Mouse (Mus musculus) limb, embryonic 15.5 days (tissue): ENCODE measurements around the gene Rreb1. TPM values are rescaled to one million over a fixed set of nuclear protein-coding genes. Genes with fewer than 3 reads are reported as not detected.

Source experiments
- ATAC-seq: fragments of 200-750 bp; cut with Nextera tagmentation; 2 replicates; pipeline ENCODE4 v1.8.0; 2017; ENCODE audit warnings: low read depth, moderate TSS enrichment; ENCODE audit not compliant: insufficient number of reproducible peaks, low FRiP score, low TSS enrichment
- H3K27ac ChIP-seq: fragments of 300-500 bp; sonication (generic); 2 replicates; pipeline ENCODE4 v1.5.1; 2015; ENCODE audit warnings: moderate library complexity, mild to moderate bottlenecking, inconsistent platforms
- H3K27me3 ChIP-seq: fragments of 300-500 bp; sonication (generic); 2 replicates; pipeline ENCODE4 v1.6.1; 2015; ENCODE audit warnings: inconsistent platforms
- H3K36me3 ChIP-seq: fragments of 300-500 bp; sonication (generic); 2 replicates; pipeline ENCODE4 v1.6.1; 2015; ENCODE audit warnings: inconsistent platforms
- H3K4me1 ChIP-seq: fragments of 300-500 bp; sonication (generic); 2 replicates; pipeline ENCODE4 v1.6.1; 2015; ENCODE audit warnings: inconsistent platforms
- H3K4me2 ChIP-seq: fragments of 300-500 bp; sonication (generic); 2 replicates; pipeline ENCODE4 v1.6.1; 2015; ENCODE audit warnings: mild to moderate bottlenecking, inconsistent platforms
- H3K4me3 ChIP-seq: fragments of 300-500 bp; sonication (generic); 2 replicates; pipeline ENCODE4 v1.5.1; 2015; ENCODE audit warnings: mild to moderate bottlenecking, inconsistent platforms
- H3K9ac ChIP-seq: fragments of 300-500 bp; sonication (generic); 2 replicates; pipeline ENCODE4 v1.6.1; 2015; ENCODE audit warnings: inconsistent platforms
- H3K9me3 ChIP-seq: fragments of 300-500 bp; sonication (generic); 2 replicates; pipeline ENCODE4 v1.6.1; 2016; ENCODE audit warnings: inconsistent platforms
- WGBS: fragments of 180-500 bp; shearing (Covaris S2); methylation state at CpG from one replicate; pipeline ENCODE4 v1.1.7; 2015; 5-methylcytosine and 5-hydroxymethylcytosine counted together
- polyA plus RNA-seq: library from polyadenylated mRNA; unstranded; fragments of >200 nt; fragmentation: Nextera tagmentation; extraction: Ambion mirVana; gene quantifications from 2 replicates; pipeline ENCODE4 v1.2.1, GENCODE M21; 2015

Gene Rreb1
- polyA plus RNA-seq, 1 experiment from 2014 or later: 13.5 TPM

DNA sequence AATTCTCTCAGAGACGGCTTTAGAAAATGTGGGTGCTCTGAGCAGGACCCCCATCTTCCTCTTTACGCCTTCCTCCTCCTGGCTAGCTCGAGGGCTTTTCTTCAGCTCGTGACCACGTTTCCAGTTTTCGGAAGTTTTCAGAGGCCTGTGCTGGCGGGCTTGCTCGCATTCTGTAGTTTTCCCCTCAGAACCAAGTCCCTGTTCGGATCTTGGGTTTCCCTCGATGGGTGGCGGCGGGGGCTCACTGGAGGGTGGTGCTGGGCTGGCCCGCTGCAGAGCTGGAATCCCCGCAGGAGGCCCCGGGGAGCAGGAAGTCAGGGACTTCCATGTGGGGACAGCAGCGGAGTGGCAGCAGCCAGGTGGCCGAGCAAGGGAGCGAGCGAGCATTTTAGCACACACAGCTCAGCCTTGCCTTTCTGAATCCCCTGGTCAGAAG, 79.9 kb downstream of the Rreb1 start:
- no peaks in the 10 kb centered on the region for H3K36me3 ChIP-seq
- WGBS: 2% methylated on average over 19 of the region's 19 CpGs
- peak overlapping the region; percentile 92 for H3K4me2 ChIP-seq
- H3K4me3 ChIP-seq: peak overlapping the region; percentile 64
- H3K27ac ChIP-seq: peak overlapping the region; percentile 79
- no peaks in the 10 kb centered on the region for H3K27me3 ChIP-seq
- no peaks in the 10 kb centered on the region for H3K9me3 ChIP-seq
- ATAC-seq: peak; percentile 15; the same call in 1 of the 2 replicates
- peaks cover 56% of the 10 kb centered on the region for H3K4me1 ChIP-seq
- H3K9ac ChIP-seq: peak overlapping the region; percentile 51

DNA sequence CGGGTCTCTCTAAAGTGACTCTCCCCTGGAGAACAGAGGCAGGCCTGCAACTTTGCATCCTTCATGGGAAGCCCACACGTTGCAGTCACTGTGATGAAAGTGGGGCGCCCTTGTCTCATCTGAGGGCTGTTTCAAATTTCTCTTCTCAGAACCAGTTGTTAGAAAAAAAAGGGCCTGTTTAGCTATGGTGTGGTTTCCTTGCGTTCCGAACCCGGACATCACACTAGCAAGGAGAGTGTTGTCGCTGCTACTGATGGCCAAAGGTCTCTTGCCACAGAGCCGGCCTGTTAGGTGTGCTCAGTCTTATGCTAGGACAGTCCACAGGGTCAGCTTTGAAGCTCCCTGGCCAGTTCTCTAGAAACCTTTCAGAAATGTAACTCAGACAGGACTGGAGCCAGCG, 80.3 kb downstream of the Rreb1 start:
- Histone ChIP-seq H3K9ac (peak overlapping the region; percentile 51), H3K4me3 (peak overlapping the region; percentile 64), H3K4me1 (peaks cover 60% of the 10 kb centered on the region), H3K4me2 (peak overlapping the region; percentile 92), H3K36me3 (no peaks in the 10 kb centered on the region), H3K27me3 (no peaks in the 10 kb centered on the region), H3K9me3 (no peaks in the 10 kb centered on the region), H3K27ac (peak overlapping the region; percentile 79)
- 42% methylated on average over 9 of the region's 9 CpGs for WGBS
- ATAC-seq: no peak

DNA sequence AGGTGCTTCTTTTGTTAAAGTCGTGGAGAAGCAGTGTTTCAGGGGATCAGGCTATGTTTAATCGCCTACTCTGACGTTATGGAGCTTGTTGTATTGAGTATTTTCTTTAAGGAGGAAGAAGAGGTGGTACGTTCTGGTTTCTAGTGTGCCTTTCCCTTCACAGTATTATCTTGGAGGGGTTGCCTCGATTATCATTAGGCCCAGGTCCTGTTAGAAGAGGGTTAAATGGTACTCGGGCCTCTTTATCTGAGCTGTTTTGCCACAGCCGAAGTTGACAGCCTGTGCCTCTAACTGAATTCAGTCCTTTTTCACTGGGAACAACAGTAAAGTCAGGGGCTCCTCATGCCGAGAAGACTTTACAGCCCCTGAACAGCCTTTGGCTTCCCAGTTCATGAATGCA, 81.6 kb downstream of the Rreb1 start:
- H3K9me3 ChIP-seq: no peaks in the 10 kb centered on the region
- no peak overlapping the region for H3K4me3 ChIP-seq
- no peak overlapping the region for H3K9ac ChIP-seq
- H3K27ac ChIP-seq: peak overlapping the region; percentile 30; the same call in 1 of the 2 replicates
- H3K27me3 ChIP-seq: no peaks in the 10 kb centered on the region
- no peak overlapping the region for H3K4me2 ChIP-seq
- peaks cover 50% of the 10 kb centered on the region for H3K4me1 ChIP-seq
- WGBS: 64% methylated on average over 8 of the region's 8 CpGs
- H3K36me3 ChIP-seq: no peaks in the 10 kb centered on the region
- no peak for ATAC-seq

DNA sequence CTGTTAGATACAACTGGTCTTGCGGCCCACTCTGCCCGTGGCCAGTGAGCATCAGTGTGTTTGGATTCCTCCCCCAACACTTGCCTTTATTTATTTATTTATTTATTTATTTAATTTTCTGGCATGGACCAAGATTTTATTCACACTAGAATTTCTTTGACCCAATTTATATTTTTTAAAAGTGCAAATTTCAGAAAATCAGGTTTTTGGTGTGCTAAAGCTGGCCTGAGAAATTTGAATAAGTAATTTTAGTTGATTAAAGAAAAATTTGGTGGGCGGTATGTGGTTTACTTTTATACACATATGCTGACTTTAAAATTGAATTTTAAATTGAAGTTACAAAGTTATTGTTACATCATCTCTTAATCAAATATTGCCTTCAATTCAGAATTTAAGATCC, 82.0 kb downstream of the Rreb1 start:
- H3K27me3 ChIP-seq: no peaks in the 10 kb centered on the region
- no peak overlapping the region for H3K9ac ChIP-seq
- H3K4me3 ChIP-seq: no peak overlapping the region
- ATAC-seq: no peak
- 75% methylated on average over 3 of the region's 3 CpGs for WGBS
- H3K4me1 ChIP-seq: peaks cover 47% of the 10 kb centered on the region
- no peak overlapping the region for H3K27ac ChIP-seq
- no peaks in the 10 kb centered on the region for H3K36me3 ChIP-seq
- no peaks in the 10 kb centered on the region for H3K9me3 ChIP-seq
- no peak overlapping the region for H3K4me2 ChIP-seq

DNA sequence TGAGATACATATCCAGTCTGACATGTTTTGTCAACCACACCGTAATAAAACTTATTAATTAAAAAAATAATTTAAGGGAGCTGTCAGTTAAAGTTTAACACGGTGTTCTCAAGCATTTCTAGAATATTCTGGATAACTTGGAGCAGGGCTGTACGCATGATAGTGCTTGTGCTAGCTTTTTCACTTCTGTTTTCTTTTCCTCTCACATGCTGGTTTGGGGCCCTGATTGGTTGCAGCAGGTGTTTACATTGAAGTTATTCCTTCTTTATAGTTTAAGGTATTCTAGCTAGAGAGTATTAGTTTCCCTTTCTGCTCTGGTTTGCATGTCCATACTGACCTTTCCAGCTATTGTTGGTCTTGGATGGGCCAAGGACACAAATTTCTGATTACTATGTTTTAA, 82.6 kb downstream of the Rreb1 start:
- Histone ChIP-seq H3K36me3 (no peaks in the 10 kb centered on the region), H3K27me3 (no peaks in the 10 kb centered on the region), H3K9ac (no peak overlapping the region), H3K27ac (0 out of 2 replicates have a peak overlapping the region, but pooled peaks have one; percentile 64), H3K4me1 (peaks cover 47% of the 10 kb centered on the region), H3K4me3 (no peak overlapping the region), H3K9me3 (no peaks in the 10 kb centered on the region), H3K4me2 (no peak overlapping the region)
- 71% methylated on average over 3 of the region's 3 CpGs for WGBS
- ATAC-seq: no peak

DNA sequence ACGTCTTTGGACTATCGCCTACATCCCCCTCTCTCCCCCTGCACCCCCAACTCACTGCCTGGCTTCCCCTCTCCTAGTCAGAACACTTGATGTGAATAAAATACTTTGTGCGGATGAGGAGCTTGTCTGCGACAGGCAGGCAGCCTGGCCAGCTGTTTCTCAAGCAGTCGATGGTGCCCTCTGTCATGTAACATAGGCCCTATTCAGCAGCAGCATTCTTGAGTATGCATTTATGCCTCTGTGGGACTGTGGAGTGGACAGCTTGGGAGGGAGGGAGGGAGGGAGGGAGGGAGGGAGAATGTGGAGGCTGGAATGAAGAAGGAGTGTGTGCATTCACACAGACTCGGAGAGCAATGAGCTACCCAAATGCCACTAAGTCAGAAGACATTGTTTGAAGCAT, 84.3 kb downstream of the Rreb1 start:
- Histone ChIP-seq H3K9ac (no peak overlapping the region), H3K36me3 (no peaks in the 10 kb centered on the region), H3K9me3 (no peaks in the 10 kb centered on the region), H3K4me3 (no peak overlapping the region), H3K27ac (peak overlapping the region; percentile 64), H3K4me2 (no peak overlapping the region), H3K27me3 (no peaks in the 10 kb centered on the region), H3K4me1 (peaks cover 56% of the 10 kb centered on the region)
- WGBS: 24% methylated on average over 6 of the region's 6 CpGs
- ATAC-seq: 0 out of 2 replicates have a peak, but pooled peaks have one; percentile 8

DNA sequence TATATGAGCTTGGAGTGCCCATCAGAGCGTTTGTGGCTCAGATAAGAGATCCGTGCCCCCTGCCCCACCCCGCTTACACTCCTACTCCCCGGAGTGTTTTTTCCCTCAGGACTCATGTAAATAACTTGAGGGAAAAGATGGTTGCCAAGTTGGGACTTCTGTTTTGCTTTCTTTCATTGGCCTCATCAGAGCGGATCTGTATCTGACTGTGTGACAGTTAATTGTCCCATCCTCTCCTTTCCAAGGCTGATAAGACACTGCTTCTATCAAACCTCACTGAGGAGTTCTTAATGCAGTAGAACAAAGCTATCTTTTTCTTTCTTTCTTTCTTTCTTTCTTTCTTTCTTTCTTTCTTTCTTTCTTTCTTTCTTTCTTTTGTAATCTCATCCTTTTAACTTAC, 85.4 kb downstream of the Rreb1 start:
- H3K4me2 ChIP-seq: no peak overlapping the region
- WGBS: 82% methylated on average over 5 of the region's 5 CpGs
- no peak overlapping the region for H3K9ac ChIP-seq
- no peaks in the 10 kb centered on the region for H3K36me3 ChIP-seq
- no peak overlapping the region for H3K4me3 ChIP-seq
- H3K27ac ChIP-seq: peak overlapping the region; percentile 66
- H3K4me1 ChIP-seq: peaks cover 50% of the 10 kb centered on the region
- H3K9me3 ChIP-seq: no peaks in the 10 kb centered on the region
- ATAC-seq: no peak
- no peaks in the 10 kb centered on the region for H3K27me3 ChIP-seq

DNA sequence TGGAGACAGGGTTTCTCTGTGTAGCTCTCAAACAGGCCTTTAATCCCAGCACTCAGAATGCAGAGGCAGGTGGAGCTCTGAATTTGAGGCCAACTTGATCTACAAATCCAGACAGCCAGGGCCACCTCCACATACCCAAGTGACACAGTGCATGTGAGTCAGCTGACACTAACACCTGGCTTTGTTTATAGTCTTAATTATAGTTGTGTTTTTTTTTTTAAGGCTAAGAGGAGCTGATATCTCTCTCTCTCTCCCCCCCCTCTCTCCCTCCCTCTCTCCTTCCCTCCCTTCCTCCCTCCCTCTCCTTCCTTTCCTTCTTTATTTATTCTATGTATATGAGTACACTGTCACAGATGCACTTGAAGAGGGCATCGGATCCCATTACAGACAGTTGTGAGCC, 86.5 kb downstream of the Rreb1 start:
- ATAC-seq: no peak
- Histone ChIP-seq H3K36me3 (no peaks in the 10 kb centered on the region), H3K9me3 (no peaks in the 10 kb centered on the region), H3K4me2 (no peak overlapping the region), H3K27me3 (no peaks in the 10 kb centered on the region), H3K4me3 (no peak overlapping the region), H3K4me1 (peaks cover 47% of the 10 kb centered on the region), H3K9ac (no peak overlapping the region), H3K27ac (no peak overlapping the region)
- 83% methylated on average over 1 of the region's 1 CpGs for WGBS

DNA sequence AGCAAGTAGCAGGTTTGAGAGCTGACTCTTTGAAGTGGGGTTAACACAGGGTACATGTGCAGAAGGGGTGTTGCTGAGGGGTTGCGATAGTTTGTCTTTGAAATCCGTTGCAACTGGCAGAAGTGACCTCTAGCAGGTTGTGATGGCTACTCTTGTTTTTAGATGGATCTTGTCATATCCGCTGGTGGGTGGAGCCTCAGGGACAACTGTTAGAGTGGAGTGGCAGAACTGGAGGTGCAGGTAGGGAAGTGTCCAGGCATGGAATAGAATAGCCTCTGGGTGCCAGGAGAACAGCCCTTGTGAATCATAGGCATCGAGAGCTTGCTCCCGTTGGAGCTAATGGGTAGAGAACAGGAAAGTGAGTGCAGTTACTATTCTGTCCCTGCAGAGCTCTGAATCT, 88.1 kb downstream of the Rreb1 start:
- no peak overlapping the region for H3K27ac ChIP-seq
- H3K27me3 ChIP-seq: no peaks in the 10 kb centered on the region
- H3K9me3 ChIP-seq: no peaks in the 10 kb centered on the region
- H3K4me2 ChIP-seq: no peak overlapping the region
- no peak overlapping the region for H3K4me3 ChIP-seq
- peaks cover 43% of the 10 kb centered on the region for H3K4me1 ChIP-seq
- WGBS: 42% methylated on average over 5 of the region's 5 CpGs
- no peak overlapping the region for H3K9ac ChIP-seq
- no peaks in the 10 kb centered on the region for H3K36me3 ChIP-seq
- no peak for ATAC-seq

DNA sequence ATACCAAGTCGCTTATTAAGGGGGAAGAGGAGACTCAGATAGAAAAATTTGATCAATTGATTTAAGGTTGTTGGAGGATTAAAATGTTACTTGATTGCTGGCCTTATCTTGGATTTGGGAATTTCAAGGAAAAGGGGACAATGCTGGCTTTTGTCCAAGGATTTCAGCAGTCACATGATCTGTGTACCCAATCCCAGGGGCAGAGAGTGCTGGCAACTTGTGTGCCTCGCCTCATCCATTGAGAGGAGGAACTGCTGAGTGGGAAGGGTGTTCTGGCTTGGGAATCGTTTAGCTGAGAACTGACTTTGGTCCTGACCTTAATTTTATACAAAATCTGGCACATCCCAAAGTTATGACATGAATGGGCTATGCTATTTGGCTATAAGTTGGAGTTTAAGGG, 88.6 kb downstream of the Rreb1 start:
- H3K27me3 ChIP-seq: no peaks in the 10 kb centered on the region
- peaks cover 38% of the 10 kb centered on the region for H3K4me1 ChIP-seq
- H3K36me3 ChIP-seq: no peaks in the 10 kb centered on the region
- H3K4me2 ChIP-seq: no peak overlapping the region
- no peak overlapping the region for H3K4me3 ChIP-seq
- 54% methylated on average over 3 of the region's 3 CpGs for WGBS
- ATAC-seq: no peak
- no peak overlapping the region for H3K27ac ChIP-seq
- H3K9ac ChIP-seq: no peak overlapping the region
- no peaks in the 10 kb centered on the region for H3K9me3 ChIP-seq

DNA sequence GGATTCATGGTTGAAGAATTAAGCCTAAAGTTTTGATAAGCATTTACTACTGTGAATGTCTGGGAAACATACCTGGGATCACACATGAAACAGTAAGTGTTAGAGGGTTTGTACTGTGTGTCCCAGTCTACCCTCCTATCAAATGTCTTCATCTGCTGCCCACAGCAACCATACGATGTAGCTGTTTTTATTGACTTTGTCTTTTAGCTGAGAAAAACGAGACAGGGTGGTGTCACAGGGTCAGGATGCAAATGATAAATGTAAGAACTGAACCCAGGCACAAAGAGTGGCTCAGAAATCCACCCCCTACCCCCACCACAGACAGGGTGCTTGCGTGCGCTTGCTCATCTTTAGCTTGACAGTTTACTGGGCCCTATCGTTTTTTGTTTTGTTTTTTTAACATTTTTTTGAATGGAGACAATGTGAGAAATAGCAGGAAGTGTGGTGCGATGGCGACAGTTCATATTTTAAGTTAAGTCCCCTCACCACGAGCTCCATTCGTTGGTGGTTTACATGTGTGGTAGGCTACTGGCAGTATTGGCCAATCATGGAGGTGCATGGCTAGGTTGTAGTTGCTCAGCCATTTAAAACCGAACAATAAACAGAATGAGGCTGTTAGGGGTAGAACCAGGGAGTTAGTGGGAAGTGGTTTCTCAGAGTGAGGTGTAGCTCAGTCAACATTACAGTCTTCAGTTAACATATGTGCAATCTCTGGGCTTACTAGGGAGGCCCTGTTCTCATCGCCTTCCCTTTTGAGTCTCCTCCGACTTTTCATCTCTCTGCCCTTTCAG, 92.1 kb downstream of the Rreb1 start:
- 79% methylated on average over 12 of the region's 12 CpGs for whole genome bisulfite sequencing
- H3K9me3 ChIP-seq: no peaks in the 10 kb centered on the region
- ATAC-seq: no peak

DNA sequence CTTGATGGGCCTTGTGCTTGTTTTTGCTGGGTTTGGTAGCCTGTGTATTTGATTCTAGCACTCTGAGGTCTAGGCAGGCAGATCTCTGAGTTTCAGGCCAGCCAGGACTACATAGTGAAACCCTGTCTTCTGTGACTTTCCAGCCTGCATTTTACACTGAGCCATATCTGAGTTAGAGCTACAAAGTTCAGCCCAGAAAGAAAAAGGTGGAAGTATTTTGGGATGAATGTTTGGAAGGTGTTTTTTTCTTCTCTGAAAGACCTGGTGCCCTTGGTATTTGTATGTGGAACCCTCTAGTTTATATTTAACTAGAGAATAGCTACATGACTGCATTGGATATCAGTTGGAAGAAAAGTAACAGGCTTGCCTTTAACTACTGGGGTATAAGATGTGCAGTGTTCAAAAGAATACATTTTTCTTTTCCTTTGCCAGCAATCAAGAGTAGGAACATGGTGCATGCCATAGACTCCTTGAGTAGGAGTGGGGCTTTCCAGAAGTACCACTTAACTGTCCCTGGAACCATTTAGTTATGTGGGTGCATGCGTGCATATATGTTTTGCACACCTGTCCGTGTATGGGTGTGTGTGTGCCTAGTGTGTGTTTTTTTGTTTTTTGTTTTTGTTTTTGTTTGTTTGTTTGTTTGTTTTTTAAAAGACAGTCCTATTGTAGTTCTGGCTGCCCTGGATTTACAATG, 94.1 kb downstream of the Rreb1 start:
- H3K9me3 ChIP-seq: no peaks in the 10 kb centered on the region
- peaks cover 20% of the 10 kb centered on the region; the same call in 1 of the 2 replicates for H3K4me1 ChIP-seq
- no peak overlapping the region for H3K9ac ChIP-seq
- H3K27ac ChIP-seq: no peak overlapping the region
- ATAC-seq: no peak
- H3K36me3 ChIP-seq: no peaks in the 10 kb centered on the region
- H3K27me3 ChIP-seq: no peaks in the 10 kb centered on the region
- WGBS: 93% methylated on average over 2 of the region's 2 CpGs
- no peak overlapping the region for H3K4me2 ChIP-seq
- no peak overlapping the region for H3K4me3 ChIP-seq

More for the DNA sequence above, 92.1 kb downstream of the Rreb1 start:
- peaks cover 24% of the 10 kb centered on the region; the same call in 1 of the 2 replicates for H3K4me1 ChIP-seq
- no peaks in the 10 kb centered on the region for H3K36me3 ChIP-seq
- H3K27me3 ChIP-seq: no peaks in the 10 kb centered on the region
- no peak overlapping the region for H3K9ac ChIP-seq
- no peak overlapping the region for H3K4me2 ChIP-seq
- no peak overlapping the region for H3K4me3 ChIP-seq
- no peak overlapping the region for H3K27ac ChIP-seq
